Mouse (Mus musculus) left cerebral cortex, adult 2 months (tissue): ENCODE measurements around the gene 0610030E20Rik. TPM values are rescaled to one million over a fixed set of nuclear protein-coding genes. Genes with fewer than 3 reads are reported as not detected.

Experiments
- DNase-seq, 2 experiments: peaks; one replicate each; pipeline ENCODE4 v3.0.0; 2021 to 2022; ENCODE audit warnings: low spot score in 2 of 2, mixed read lengths in 1 of 2; ENCODE audit errors: extremely low spot score in 1 of 2
- H3K27ac ChIP-seq: fragments of 200-600 bp; 2 replicates; pipeline ENCODE4 v1.8.1; 2022
- H3K4me3 ChIP-seq: fragments of 200-600 bp; 2 replicates; pipeline ENCODE4 v1.8.1; 2022
- CTCF ChIP-seq: fragments of 200-600 bp; IDR thresholded peaks from 2 replicates; pipeline ENCODE4 v1.8.1; 2022; ENCODE audit warnings: antibody characterized with exemption, mild to moderate bottlenecking, moderate library complexity
- intact Hi-C: fragments of 180-260 bp; cut with DNase I; formaldehyde crosslinking; loops from one replicate; pipeline ENCODE4 v1.15.1; 2025
- total RNA-seq, 2 experiments: library from RNA; stranded (reverse); gene quantifications; 2 replicates each; pipeline ENCODE4 v1.2.3; 2021

0610030E20Rik gene
- total RNA-seq, 2 experiments from 2014 or later, result 17.3 to 17.7 TPM

GRCm38 (mm10) chr6:72352636-72353405, 5.7 kb downstream of the 0610030E20Rik start:
- TF ChIP-seq CTCF, result no peak
- Histone ChIP-seq H3K4me3 (no peak overlapping the region), H3K27ac (no peak overlapping the region)
- intact Hi-C loops, result no loop called here
- no peak for DNase-seq

GRCm38 (mm10) chr6:72354025-72354424, 6.9 kb downstream of the 0610030E20Rik start:
- H3K4me3 ChIP-seq, result no peak overlapping the region
- TF ChIP-seq CTCF, result no peak
- DNase-seq, result no peak
- no peak overlapping the region for H3K27ac ChIP-seq
- intact Hi-C loops, result no loop called here

GRCm38 (mm10) chr6:72355066-72355911, 8.2 kb downstream of the 0610030E20Rik start, which contains the start of gene Tmem150a:
Tmem150a (plus strand) TSS chr6:72355447.
- intact Hi-C loops, result loop anchor here (5.0 kb wide), 1 partner anchor 182 kb away; no protein-coding TSS in a partner anchor
- peak within 1 kb of the TSS; percentile 82 for H3K4me3 ChIP-seq
- DNase-seq, result peak; percentile 64 to 75
- H3K27ac ChIP-seq, result peak within 1 kb of the TSS; percentile 91
- TF ChIP-seq CTCF, result peak; percentile 47

GRCm38 (mm10) chr6:72356001-72356532, 8.9 kb downstream of the 0610030E20Rik start:
- Histone ChIP-seq H3K27ac (peak overlapping the region; percentile 91), H3K4me3 (peak overlapping the region; percentile 82)
- intact Hi-C loops, result loop anchor here (5.0 kb wide), 1 partner anchor 181 kb away; no protein-coding TSS in a partner anchor
- no peak for TF ChIP-seq CTCF
- no peak for DNase-seq

- DNase-seq, result no peak
- no peak overlapping the region for H3K4me3 ChIP-seq
- TF ChIP-seq CTCF, result no peak
- intact Hi-C loops, result loop anchor here (5.0 kb wide), 1 partner anchor 180 kb away; no protein-coding TSS in a partner anchor
- H3K27ac ChIP-seq, result no peak overlapping the region; the same call in 1 of the 2 replicates
Observed at GRCm38 (mm10) chr6:72357164-72358079, 10.3 kb downstream of the 0610030E20Rik start.

GRCm38 (mm10) chr6:72358086-72358764, 11.1 kb downstream of the 0610030E20Rik start:
- Histone ChIP-seq H3K27ac (no peak overlapping the region; the same call in 1 of the 2 replicates), H3K4me3 (no peak overlapping the region)
- TF ChIP-seq CTCF, result no peak
- DNase-seq, result no peak
- intact Hi-C loops, result loop anchor here (5.0 kb wide), 1 partner anchor 179 kb away; no protein-coding TSS in a partner anchor

GRCm38 (mm10) chr6:72359343-72359742, 12.2 kb downstream of the 0610030E20Rik start:
- no peak for TF ChIP-seq CTCF
- no peak for DNase-seq
- intact Hi-C loops, result loop anchor here (5.0 kb wide), 1 partner anchor 178 kb away; no protein-coding TSS in a partner anchor
- Histone ChIP-seq H3K27ac (no peak overlapping the region), H3K4me3 (no peak overlapping the region)

GRCm38 (mm10) chr6:72359891-72360598, 12.9 kb downstream of the 0610030E20Rik start:
- no peak for DNase-seq
- H3K4me3 ChIP-seq, result no peak overlapping the region
- H3K27ac ChIP-seq, result 0 out of 2 replicates have a peak overlapping the region, but pooled peaks have one; percentile 11
- TF ChIP-seq CTCF, result no peak; the same call in 1 of the 2 replicates
- intact Hi-C loops, result loop anchor here (5.0 kb wide), 1 partner anchor 177 kb away; no protein-coding TSS in a partner anchor

GRCm38 (mm10) chr6:72360599-72360935, 13.4 kb downstream of the 0610030E20Rik start:
- H3K4me3 ChIP-seq, result no peak overlapping the region
- intact Hi-C loops, result no loop called here
- no peak for TF ChIP-seq CTCF
- no peak for DNase-seq
- H3K27ac ChIP-seq, result 0 out of 2 replicates have a peak overlapping the region, but pooled peaks have one; percentile 11

- TF ChIP-seq CTCF, result no peak
- Histone ChIP-seq H3K27ac (no peak overlapping the region), H3K4me3 (peak overlapping the region; percentile 78)
- intact Hi-C loops, result no loop called here
- no peak for DNase-seq
Observed at GRCm38 (mm10) chr6:72361121-72361551, 14.0 kb downstream of the 0610030E20Rik start.
